ENCODE assay signal across 8 mouse cellular contexts in genomic region chr2:104848235-104849161, GRCm38 (mm10). TPM values are rescaled to one million over a fixed set of nuclear protein-coding genes. Genes with fewer than 3 reads are reported as not detected.
DNase-seq lines count a peak whose midpoint lies in the region; ATAC-seq and TF ChIP-seq lines count a peak whose summit lies in the region.

No protein-coding gene starts in this region.

- DNase-seq in heart, adult 2 months = no peak
- DNase-seq in heart, adult 9 months (ENCODE audit: low spot score in 2 of 2) = no peak
- DNase-seq in Muller cell, postnatal 12 days (ENCODE audit: inconsistent ontology term) = peak; percentile 41
- no peak for DNase-seq in liver, embryonic 11.5 days (ENCODE audit: low spot score)
- no peak for DNase-seq in left cerebral cortex, postnatal 25 days (ENCODE audit: low spot score in 2 of 2)
- no peak for DNase-seq in lung, postnatal 25 days (ENCODE audit: low spot score)

- H3K79me2 ChIP-seq in heart, adult 2 months (replicated peaks; ENCODE audit: control insufficient read depth, insufficient read depth, low read length) = no peaks in the 10 kb centered on the region

- ATAC-seq in heart, embryonic 13.5 days (ENCODE audit: extremely low read depth, insufficient number of reproducible peaks, low FRiP score, low TSS enrichment) = no peak
- no peak for ATAC-seq in liver, embryonic 11.5 days (replicated peaks; ENCODE audit: low FRiP score)

- no peak for TF ChIP-seq POLR2A in heart, adult 2 months (IDR thresholded peaks at IDR 0.05; ENCODE audit: insufficient read depth, low read depth, low read length)
- TF ChIP-seq POLR2A in small intestine, adult 2 months (IDR thresholded peaks at IDR 0.05; ENCODE audit: low read depth, low read length) = no peak

- H3K9ac ChIP-seq in heart, adult 2 months (ENCODE audit: low read depth, low read length) = peak overlapping the region; percentile 29; the same call in 1 of the 2 replicates
- H3K9ac ChIP-seq in heart, embryonic 13.5 days = peak overlapping the region; percentile 82
- H3K9ac ChIP-seq in liver, embryonic 11.5 days (ENCODE audit: low read depth, low read length) = no peak overlapping the region

- TF ChIP-seq CTCF in heart, adult 2 months (IDR thresholded peaks at IDR 0.05) = no peak
- no peak for TF ChIP-seq CTCF in small intestine, adult 2 months (IDR thresholded peaks at IDR 0.05; ENCODE audit: extremely low read depth, insufficient read length, insufficient replicate concordance, low read depth, low read length)

- TF ChIP-seq EP300 in heart, adult 2 months (IDR thresholded peaks at IDR 0.05; ENCODE audit: insufficient read depth, low read depth, low read length) = no peak

- 37% methylated on average over 16 of the region's 16 CpGs for WGBS in heart, adult 2 months
- 31% methylated on average over 16 of the region's 16 CpGs for WGBS in heart, embryonic 13.5 days
- WGBS in liver, embryonic 11.5 days = 19% methylated on average over 16 of the region's 16 CpGs
- WGBS in small intestine, adult 2 months = 21% methylated on average over 16 of the region's 16 CpGs

- no peaks in the 10 kb centered on the region for H3K9me3 ChIP-seq in heart, embryonic 13.5 days
- no peaks in the 10 kb centered on the region for H3K9me3 ChIP-seq in liver, embryonic 11.5 days (ENCODE audit: control insufficient read depth, low read length)

- peaks cover 4% of the 10 kb centered on the region for H3K4me1 ChIP-seq in heart, adult 2 months (ENCODE audit: control insufficient read depth, insufficient read depth, low read length)
- H3K4me1 ChIP-seq in heart, embryonic 13.5 days = peaks cover 12% of the 10 kb centered on the region; the same call in 1 of the 2 replicates
- no peaks in the 10 kb centered on the region for H3K4me1 ChIP-seq in liver, embryonic 11.5 days (replicated peaks; ENCODE audit: control insufficient read depth, insufficient read depth, low read length)
- H3K4me1 ChIP-seq in small intestine, adult 2 months (ENCODE audit: control insufficient read depth, insufficient read depth, insufficient read length, low read length) = no peaks in the 10 kb centered on the region; the same call in 1 of the 2 replicates

- intact Hi-C loops in heart, adult 2 months (cut with DNase I) = loop anchor here (5.0 kb wide), 1 partner anchor 384 kb away; no protein-coding TSS in a partner anchor
- intact Hi-C loops in left cerebral cortex, postnatal 25 days (cut with DNase I) = no loop called here

- peak overlapping the region; percentile 99 for H3K4me2 ChIP-seq in heart, embryonic 13.5 days
- H3K4me2 ChIP-seq in liver, embryonic 11.5 days = peak overlapping the region; percentile 95

- no peaks in the 10 kb centered on the region for H3K36me3 ChIP-seq in heart, adult 2 months (ENCODE audit: control insufficient read depth, insufficient read depth, low read length)
- no peaks in the 10 kb centered on the region for H3K36me3 ChIP-seq in heart, embryonic 13.5 days
- H3K36me3 ChIP-seq in liver, embryonic 11.5 days (ENCODE audit: control insufficient read depth, insufficient read depth, low read length) = no peaks in the 10 kb centered on the region
- no peaks in the 10 kb centered on the region for H3K36me3 ChIP-seq in small intestine, adult 2 months (ENCODE audit: control insufficient read depth, insufficient read depth, low read length)

- H3K27me3 ChIP-seq in heart, adult 2 months (ENCODE audit: control insufficient read depth, insufficient read depth, low read length) = no peaks in the 10 kb centered on the region
- peaks cover 32% of the 10 kb centered on the region for H3K27me3 ChIP-seq in heart, embryonic 13.5 days (replicated peaks)
- peaks cover 7% of the 10 kb centered on the region for H3K27me3 ChIP-seq in liver, embryonic 11.5 days (replicated peaks; ENCODE audit: control insufficient read depth, insufficient read depth, low read length)
- no peaks in the 10 kb centered on the region for H3K27me3 ChIP-seq in small intestine, adult 2 months (ENCODE audit: control insufficient read depth, insufficient read depth, low read length)

- no peak overlapping the region for H3K27ac ChIP-seq in heart, adult 2 months
- no peak overlapping the region for H3K27ac ChIP-seq in heart, embryonic 13.5 days (replicated peaks)
- no peak overlapping the region for H3K27ac ChIP-seq in liver, embryonic 11.5 days (ENCODE audit: low read depth, low read length)
- no peak overlapping the region for H3K27ac ChIP-seq in small intestine, adult 2 months (ENCODE audit: insufficient read depth, low read depth, low read length)

- H3K4me3 ChIP-seq in heart, adult 2 months = peak overlapping the region; percentile 58
- peak overlapping the region; percentile 68 for H3K4me3 ChIP-seq in heart, embryonic 13.5 days
- peak overlapping the region; percentile 59 for H3K4me3 ChIP-seq in liver, embryonic 11.5 days (ENCODE audit: low read depth, low read length)
- H3K4me3 ChIP-seq in small intestine, adult 2 months (ENCODE audit: low read depth, low read length) = peak overlapping the region; percentile 62

RNA-seq across cellular contexts. Expression of gene Prrg4, which starts 1.2 kb away (rescaled TPM):
- under 1 TPM; 0.61 to 0.94 TPM for total RNA-seq in heart, adult 2 months (2021)
- polyA plus RNA-seq in heart, adult 2 months (2012; rRNA removed) = 0.29 and 0.32 TPM in 2 replicates
- polyA plus RNA-seq in heart, embryonic 13.5 days (2015; fragmentation: Nextera tagmentation; extraction: Ambion mirVana) = 0.99 and 1.0 TPM in 2 replicates
- 0.33 and 0.52 TPM in 2 replicates for polyA plus RNA-seq in liver, embryonic 11.5 days (2014; fragmentation: Nextera tagmentation; extraction: Ambion mirVana)
- 0.33 and 0.42 TPM in 2 replicates for polyA plus RNA-seq in small intestine, adult 2 months (2012; rRNA removed)
- total RNA-seq in left cerebral cortex, postnatal 25 days (2021) = under 1 TPM; 0.25 to 0.48 TPM

RNA-seq across cellular contexts. Expression of gene Ccdc73, which starts 19.1 kb away (rescaled TPM):
- 1 to 10 TPM; 2.5 to 4.9 TPM for total RNA-seq in heart, adult 2 months (2021)
- 3.6 and 4.1 TPM in 2 replicates for polyA plus RNA-seq in heart, adult 2 months (2012; rRNA removed)
- polyA plus RNA-seq in heart, embryonic 13.5 days (2015; fragmentation: Nextera tagmentation; extraction: Ambion mirVana) = 7.6 and 8.2 TPM in 2 replicates
- 4.3 and 6.3 TPM in 2 replicates for polyA plus RNA-seq in liver, embryonic 11.5 days (2014; fragmentation: Nextera tagmentation; extraction: Ambion mirVana)
- polyA plus RNA-seq in small intestine, adult 2 months (2012; rRNA removed) = not detected in 2 replicates
- not detected for total RNA-seq in left cerebral cortex, postnatal 25 days (2021)

RNA-seq across cellular contexts. Expression of gene Qser1, which starts 31.9 kb away (rescaled TPM):
- 10 to 100 TPM; 26.4 to 30.2 TPM for total RNA-seq in heart, adult 2 months (2021)
- polyA plus RNA-seq in heart, adult 2 months (2012; rRNA removed) = 7.5 and 15.4 TPM in 2 replicates
- 6.4 and 6.6 TPM in 2 replicates for polyA plus RNA-seq in heart, embryonic 13.5 days (2015; fragmentation: Nextera tagmentation; extraction: Ambion mirVana)
- polyA plus RNA-seq in liver, embryonic 11.5 days (2014; fragmentation: Nextera tagmentation; extraction: Ambion mirVana) = 8.8 and 9.0 TPM in 2 replicates
- polyA plus RNA-seq in small intestine, adult 2 months (2012; rRNA removed) = 1.0 and 1.3 TPM in 2 replicates
- 1 to 10 TPM; 9.0 to 9.5 TPM for total RNA-seq in left cerebral cortex, postnatal 25 days (2021)
